Mouse (Mus musculus) heart, embryonic 15.5 days (tissue): Measurements from ENCODE around the gene Gm16513. TPM values are rescaled to one million over a fixed set of nuclear protein-coding genes. Genes with fewer than 3 reads are reported as not detected.
"Not testable (repeated sequence)": the region's sequence is repeated elsewhere in the genome, so short reads cannot be mapped to it uniquely, and the experiment has no call there.

Experiments
- ATAC-seq: fragments of 200-750 bp; cut with Nextera tagmentation; replicated peaks from 2 replicates; pipeline ENCODE4 v1.8.0; 2017; ENCODE audit warnings: low read depth, moderate TSS enrichment; ENCODE audit not compliant: insufficient number of reproducible peaks, insufficient read depth, low FRiP score
- H3K27ac ChIP-seq: fragments of 300-500 bp; sonication (generic); 2 replicates; pipeline ENCODE4 v1.5.1; 2015; ENCODE audit warnings: mild to moderate bottlenecking, inconsistent platforms
- H3K27me3 ChIP-seq: fragments of 300-500 bp; sonication (generic); 2 replicates; pipeline ENCODE4 v1.6.1; 2015; ENCODE audit warnings: inconsistent platforms
- H3K36me3 ChIP-seq: fragments of 300-500 bp; sonication (generic); 2 replicates; pipeline ENCODE4 v1.6.1; 2015; ENCODE audit warnings: mild to moderate bottlenecking, inconsistent platforms
- H3K4me1 ChIP-seq: fragments of 300-500 bp; sonication (generic); replicated peaks from 2 replicates; pipeline ENCODE4 v1.6.1; 2015; ENCODE audit warnings: inconsistent platforms
- H3K4me2 ChIP-seq: fragments of 300-500 bp; sonication (generic); 2 replicates; pipeline ENCODE4 v1.6.1; 2015; ENCODE audit warnings: inconsistent platforms, mild to moderate bottlenecking, moderate library complexity
- H3K4me3 ChIP-seq: fragments of 300-500 bp; sonication (generic); 2 replicates; pipeline ENCODE4 v1.5.1; 2015; ENCODE audit warnings: mild to moderate bottlenecking, inconsistent platforms
- H3K9ac ChIP-seq: fragments of 300-500 bp; sonication (generic); 2 replicates; pipeline ENCODE4 v1.6.1; 2015; ENCODE audit warnings: mild to moderate bottlenecking, inconsistent platforms
- H3K9me3 ChIP-seq: fragments of 300-500 bp; sonication (generic); replicated peaks from 2 replicates; pipeline ENCODE4 v1.6.1; 2016; ENCODE audit warnings: inconsistent platforms
- WGBS: fragments of 180-500 bp; shearing (Covaris S2); methylation state at CpG from one replicate; pipeline ENCODE4 v1.1.7; 2015; ENCODE audit warnings: mixed read lengths; 5-methylcytosine and 5-hydroxymethylcytosine counted together
- polyA plus RNA-seq: library from polyadenylated mRNA; unstranded; fragments of >200 nt; fragmentation: Nextera tagmentation; extraction: Ambion mirVana; gene quantifications from 2 replicates; pipeline ENCODE4 v1.2.1, GENCODE M21; 2015

The Gm16513 gene
- not detected in 2 replicates for polyA plus RNA-seq

DNA sequence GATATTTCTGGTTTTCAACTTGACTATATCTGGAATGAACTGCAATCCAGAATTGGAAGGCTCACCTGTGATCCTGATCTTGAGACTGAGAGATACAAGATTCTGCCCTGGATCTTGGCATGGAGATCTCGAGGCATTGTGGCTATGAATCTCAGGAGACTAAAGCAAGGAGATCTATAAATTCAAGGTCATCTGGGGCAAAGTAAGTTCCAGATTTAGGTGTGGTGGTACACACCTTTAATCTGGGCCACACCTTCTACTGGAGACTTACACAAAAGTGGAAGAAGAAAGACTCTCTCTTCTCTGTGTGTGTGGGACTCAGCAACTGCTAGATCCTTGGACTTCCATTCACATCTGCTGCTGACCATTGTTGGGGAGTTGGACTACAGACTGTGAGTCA is at the start of gene Gm16513:
Gene Gm16513, plus strand, starts transcription at position 301 of the 400 bp plus-strand sequence.
- H3K9me3 ChIP-seq, H3K4me1 ChIP-seq, ATAC-seq, H3K27me3 ChIP-seq, H3K9ac ChIP-seq, H3K4me3 ChIP-seq, H3K4me2 ChIP-seq, H3K27ac ChIP-seq, H3K36me3 ChIP-seq: not testable (repeated sequence)
- whole genome bisulfite sequencing: no CpG with 5 or more reads among the region's 1 CpGs

Other genes starting within 250 kb of the Gm16513 start
- not detected in 2 replicates for gene Gm6367, start 194.0 kb upstream of the Gm16513 start, polyA plus RNA-seq
- gene Gm7942, start 75.7 kb upstream of the Gm16513 start, polyA plus RNA-seq: not detected in 2 replicates
- not detected in 2 replicates for gene Gm10424, start 90.1 kb downstream of the Gm16513 start, polyA plus RNA-seq
- not detected in 2 replicates for gene Gm3259, start 123.3 kb downstream of the Gm16513 start, polyA plus RNA-seq